Mouse (Mus musculus) kidney, embryonic 14.5 days (tissue): Measurements from ENCODE around the gene Olfml2b. TPM values are rescaled to one million over a fixed set of nuclear protein-coding genes. Genes with fewer than 3 reads are reported as not detected.

Experiments
- ATAC-seq: fragments of 200-750 bp; cut with Nextera tagmentation; 2 replicates; pipeline ENCODE4 v1.8.0; 2017; ENCODE audit warnings: moderate number of reproducible peaks, mild to moderate bottlenecking, moderate TSS enrichment, moderate library complexity; ENCODE audit not compliant: low FRiP score, low TSS enrichment
- H3K27ac ChIP-seq: fragments of 300-500 bp; sonication (generic); 2 replicates; pipeline ENCODE4 v1.5.1; 2014; ENCODE audit warnings: low read depth, mild to moderate bottlenecking, low read length, moderate library complexity, mixed read lengths
- H3K27me3 ChIP-seq: fragments of 300-500 bp; sonication (generic); 2 replicates; pipeline ENCODE4 v1.6.1; 2014; ENCODE audit warnings: mild to moderate bottlenecking, low read length; ENCODE audit not compliant: control insufficient read depth, insufficient read depth
- H3K36me3 ChIP-seq: fragments of 300-500 bp; sonication (generic); 2 replicates; pipeline ENCODE4 v1.6.1; 2014; ENCODE audit warnings: low read length, mixed read lengths; ENCODE audit not compliant: control insufficient read depth, insufficient read depth
- H3K4me1 ChIP-seq: fragments of 300-500 bp; sonication (generic); 2 replicates; pipeline ENCODE4 v1.6.1; 2014; ENCODE audit warnings: low read length, mixed read lengths; ENCODE audit not compliant: control insufficient read depth, insufficient read depth
- H3K4me2 ChIP-seq: fragments of 300-500 bp; sonication (generic); replicated peaks from 2 replicates; pipeline ENCODE4 v1.6.1; 2014; ENCODE audit warnings: low read depth, mild to moderate bottlenecking, low read length
- H3K4me3 ChIP-seq: fragments of 300-500 bp; sonication (generic); 2 replicates; pipeline ENCODE4 v1.5.1; 2014; ENCODE audit warnings: mild to moderate bottlenecking, low read length
- H3K9ac ChIP-seq: fragments of 300-500 bp; sonication (generic); 2 replicates; pipeline ENCODE4 v1.6.1; 2014; ENCODE audit warnings: low read depth, mild to moderate bottlenecking, low read length, moderate library complexity
- H3K9me3 ChIP-seq: fragments of 300-500 bp; sonication (generic); 2 replicates; pipeline ENCODE4 v1.6.1; 2016; ENCODE audit warnings: low read length; ENCODE audit not compliant: control insufficient read depth
- WGBS: fragments of 180-500 bp; shearing (Covaris S2); extraction: QIAGEN DNeasy Blood & Tissue Kit; methylation state at CpG from one replicate; pipeline ENCODE4 v1.1.7; 2014; 5-methylcytosine and 5-hydroxymethylcytosine counted together
- polyA plus RNA-seq: library from polyadenylated mRNA; unstranded; fragments of >200 nt; fragmentation: Nextera tagmentation; extraction: Ambion mirVana; gene quantifications from 2 replicates; pipeline ENCODE4 v1.2.1, GENCODE M21; 2014

The Olfml2b gene
- 4.2 and 6.0 TPM in 2 replicates for polyA plus RNA-seq

GRCm38 (mm10) chr1:170644255-170645205, at the start of gene Olfml2b:
Olfml2b (plus strand) TSS chr1:170644532.
- Histone ChIP-seq H3K4me3 (peak within 1 kb of the TSS; percentile 40), H3K9ac (peak within 1 kb of the TSS; percentile 40; the same call in 1 of the 2 replicates), H3K4me1 (no peaks in the 10 kb centered on the region), H3K36me3 (no peaks in the 10 kb centered on the region), H3K27me3 (peaks cover 4% of the 10 kb centered on the region; the same call in 1 of the 2 replicates), H3K4me2 (peak within 1 kb of the TSS; percentile 53), H3K9me3 (no peaks in the 10 kb centered on the region), H3K27ac (no peak within 1 kb of the TSS)
- 14% methylated on average over 51 of the region's 51 CpGs for WGBS
- peak; percentile 98 for ATAC-seq

GRCm38 (mm10) chr1:170594575-170594974, 49.8 kb upstream of the Olfml2b start:
- Histone ChIP-seq H3K9ac (no peak overlapping the region), H3K27me3 (no peaks in the 10 kb centered on the region), H3K27ac (no peak overlapping the region), H3K4me3 (no peak overlapping the region), H3K36me3 (no peaks in the 10 kb centered on the region), H3K4me2 (no peak overlapping the region), H3K9me3 (peaks cover 3% of the 10 kb centered on the region; the same call in 1 of the 2 replicates), H3K4me1 (no peaks in the 10 kb centered on the region)
- ATAC-seq: no peak
- 93% methylated on average over 7 of the region's 7 CpGs for WGBS

DNA sequence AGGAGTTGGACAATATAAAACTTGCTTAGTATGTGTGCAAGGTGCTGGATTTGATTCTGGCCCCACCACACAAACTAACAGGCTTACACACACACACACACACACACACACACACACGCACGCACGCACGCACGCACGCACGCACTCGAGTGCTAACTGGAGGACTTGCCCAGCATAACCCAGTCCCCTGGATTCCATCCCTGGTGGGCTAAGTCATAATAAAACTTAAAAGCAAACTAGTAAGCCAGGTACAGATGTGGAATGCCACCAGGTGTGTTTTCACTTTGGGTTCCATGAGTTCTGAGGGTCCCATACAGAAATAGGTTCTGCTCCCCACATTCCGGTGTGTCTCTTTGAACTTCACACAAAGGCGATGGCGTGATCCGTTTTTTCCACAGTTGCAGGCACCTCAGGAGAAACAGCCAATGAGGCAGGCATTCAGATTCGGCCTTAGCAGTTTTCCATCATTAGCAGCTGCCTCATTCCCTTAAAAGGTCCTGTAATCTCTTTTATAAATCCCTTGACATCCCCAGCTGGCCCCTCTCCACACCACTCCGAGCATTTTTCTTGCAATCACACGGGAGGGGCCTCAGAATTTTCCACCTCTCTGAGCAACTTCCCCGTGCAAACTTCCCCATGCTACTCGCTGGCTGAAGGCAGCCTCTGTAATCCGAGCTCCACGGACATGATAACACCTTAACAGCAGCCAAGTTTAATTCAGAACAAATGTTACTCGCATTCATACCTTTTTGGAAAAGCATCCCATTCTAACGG, 38.9 kb upstream of the Olfml2b start:
- ATAC-seq: no peak
- Histone ChIP-seq H3K9ac (no peak overlapping the region), H3K4me2 (no peak overlapping the region), H3K4me1 (no peaks in the 10 kb centered on the region), H3K27me3 (no peaks in the 10 kb centered on the region), H3K36me3 (no peaks in the 10 kb centered on the region), H3K9me3 (no peaks in the 10 kb centered on the region), H3K4me3 (no peak overlapping the region), H3K27ac (no peak overlapping the region)
- 60% methylated on average over 21 of the region's 21 CpGs for WGBS

- Histone ChIP-seq H3K27me3 (no peaks in the 10 kb centered on the region), H3K4me1 (no peaks in the 10 kb centered on the region), H3K4me3 (no peak overlapping the region), H3K36me3 (no peaks in the 10 kb centered on the region), H3K27ac (no peak overlapping the region), H3K9me3 (no peaks in the 10 kb centered on the region), H3K4me2 (no peak overlapping the region), H3K9ac (no peak overlapping the region)
- no peak for ATAC-seq
- 93% methylated on average over 8 of the region's 8 CpGs for WGBS
Observed at GRCm38 (mm10) chr1:170607231-170607917, 37.0 kb upstream of the Olfml2b start.

GRCm38 (mm10) chr1:170608461-170609071, 35.8 kb upstream of the Olfml2b start:
- Histone ChIP-seq H3K27ac (no peak overlapping the region), H3K9me3 (no peaks in the 10 kb centered on the region), H3K27me3 (no peaks in the 10 kb centered on the region), H3K4me1 (no peaks in the 10 kb centered on the region), H3K9ac (no peak overlapping the region), H3K4me2 (no peak overlapping the region), H3K36me3 (no peaks in the 10 kb centered on the region), H3K4me3 (no peak overlapping the region)
- no peak for ATAC-seq
- 79% methylated on average over 3 of the region's 3 CpGs for WGBS

DNA sequence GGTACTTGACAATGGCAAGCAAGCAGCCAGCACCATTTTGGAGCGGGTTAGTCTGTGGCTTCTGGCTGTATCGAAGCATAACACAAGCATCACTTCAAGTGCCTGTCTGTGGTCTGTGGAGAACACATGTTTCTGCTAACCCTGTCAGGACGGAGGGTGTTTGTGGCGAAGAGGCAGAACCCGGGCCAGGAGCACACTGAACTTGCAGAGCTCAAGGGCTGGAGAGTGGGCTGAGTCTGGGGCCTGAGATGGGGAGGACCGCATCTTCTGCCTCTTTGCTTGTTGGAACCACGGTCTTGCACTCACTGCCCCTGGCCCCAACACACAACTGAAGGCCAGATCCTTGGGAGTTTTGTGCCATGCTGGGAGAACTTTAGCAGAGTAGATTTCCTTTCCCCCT, 34.5 kb upstream of the Olfml2b start:
- H3K4me2 ChIP-seq: no peak overlapping the region

GRCm38 (mm10) chr1:170610289-170610688, 34.0 kb upstream of the Olfml2b start:
- no peaks in the 10 kb centered on the region for H3K9me3 ChIP-seq
- H3K36me3 ChIP-seq: no peaks in the 10 kb centered on the region
- no peaks in the 10 kb centered on the region for H3K27me3 ChIP-seq
- WGBS: 88% methylated on average over 3 of the region's 3 CpGs
- H3K4me2 ChIP-seq: no peak overlapping the region
- H3K4me1 ChIP-seq: no peaks in the 10 kb centered on the region
- no peak overlapping the region for H3K27ac ChIP-seq
- H3K9ac ChIP-seq: no peak overlapping the region
- no peak for ATAC-seq
- no peak overlapping the region for H3K4me3 ChIP-seq

More for the DNA sequence above, 34.5 kb upstream of the Olfml2b start:
- Histone ChIP-seq H3K9me3 (no peaks in the 10 kb centered on the region), H3K4me1 (no peaks in the 10 kb centered on the region), H3K9ac (no peak overlapping the region), H3K36me3 (no peaks in the 10 kb centered on the region), H3K27ac (no peak overlapping the region), H3K27me3 (no peaks in the 10 kb centered on the region), H3K4me3 (no peak overlapping the region)
- ATAC-seq: no peak
- WGBS: 84% methylated on average over 7 of the region's 7 CpGs

GRCm38 (mm10) chr1:170610695-170611094, 33.6 kb upstream of the Olfml2b start:
- ATAC-seq: no peak
- 92% methylated on average over 3 of the region's 3 CpGs for WGBS
- Histone ChIP-seq H3K36me3 (no peaks in the 10 kb centered on the region), H3K9me3 (no peaks in the 10 kb centered on the region), H3K4me1 (no peaks in the 10 kb centered on the region), H3K9ac (no peak overlapping the region), H3K27me3 (no peaks in the 10 kb centered on the region), H3K27ac (no peak overlapping the region), H3K4me2 (no peak overlapping the region), H3K4me3 (no peak overlapping the region)
